Mouse (Mus musculus): ENCODE results near the gene Gm13283.
"Not testable (repeated sequence)": the region's sequence is repeated elsewhere in the genome, so short reads cannot be mapped to it uniquely, and the experiment has no call there.

Gm13283 gene

GRCm38 (mm10) chr4:88759610-88760268, at the start of gene Gm13283:
Gene Gm13283, plus strand, starts transcription at chr4:88760119.
- peak; percentile 22 to 25 for DNase-seq (ENCODE audit: low spot score in 2 of 2)

- no peak for DNase-seq (ENCODE audit: low spot score in 2 of 2)
These were observed 45.6 kb upstream of the Gm13283 start for GRCm38 (mm10) chr4:88714281-88714680.

- no peak for DNase-seq (ENCODE audit: low spot score in 2 of 2)
These were observed 44.9 kb upstream of the Gm13283 start for GRCm38 (mm10) chr4:88715059-88715458.

- DNase-seq (ENCODE audit: low spot score in 2 of 2) = no peak
These were observed 41.2 kb upstream of the Gm13283 start for GRCm38 (mm10) chr4:88718715-88719114.

- peak; percentile 85 to 86 for DNase-seq (ENCODE audit: low spot score in 2 of 2)
These were observed 37.9 kb upstream of the Gm13283 start, which contains the start of the genes Gm26566 and Klhl9 for GRCm38 (mm10) chr4:88721791-88722721. Gene Gm26566, plus strand, starts transcription at chr4:88721805. Gene Klhl9, minus strand, starts transcription at chr4:88722465.

- DNase-seq (ENCODE audit: low spot score in 2 of 2) = no peak
These were observed 36.3 kb upstream of the Gm13283 start for GRCm38 (mm10) chr4:88723497-88724090.

- DNase-seq (ENCODE audit: low spot score in 2 of 2) = no peak
These were observed 33.2 kb upstream of the Gm13283 start for GRCm38 (mm10) chr4:88726727-88727126.

GRCm38 (mm10) chr4:88727324-88727723, 32.6 kb upstream of the Gm13283 start:
- peak in 1 of 2 experiments; percentile 36 for DNase-seq (ENCODE audit: low spot score in 2 of 2)

- DNase-seq (ENCODE audit: low spot score in 2 of 2) = peak; percentile 60 to 68
These were observed 21.4 kb upstream of the Gm13283 start for GRCm38 (mm10) chr4:88738480-88738879.

GRCm38 (mm10) chr4:88739036-88739435, 20.9 kb upstream of the Gm13283 start:
- no peak for DNase-seq (ENCODE audit: low spot score in 2 of 2)

- DNase-seq (ENCODE audit: low spot score in 2 of 2) = no peak
These were observed 18.5 kb upstream of the Gm13283 start for GRCm38 (mm10) chr4:88741426-88741825.

GRCm38 (mm10) chr4:88742771-88743371, 17.0 kb upstream of the Gm13283 start:
- DNase-seq (ENCODE audit: low spot score in 2 of 2) = no peak

- DNase-seq (ENCODE audit: low spot score in 2 of 2) = no peak
These were observed 15.7 kb upstream of the Gm13283 start for GRCm38 (mm10) chr4:88744207-88744606.

- no peak for DNase-seq (ENCODE audit: low spot score in 2 of 2)
These were observed 10.0 kb upstream of the Gm13283 start for GRCm38 (mm10) chr4:88749926-88750325.

GRCm38 (mm10) chr4:88754818-88755340, 5.0 kb upstream of the Gm13283 start, which contains the start of gene Gm13271:
Gene Gm13271, plus strand, starts transcription at chr4:88754868.
- DNase-seq (ENCODE audit: low spot score in 2 of 2) = peak; percentile 54 to 55

GRCm38 (mm10) chr4:88756581-88757513, 3.1 kb upstream of the Gm13283 start:
- peak in 1 of 2 experiments; percentile 20 for DNase-seq (ENCODE audit: low spot score in 2 of 2)

GRCm38 (mm10) chr4:88757628-88758031, 2.3 kb upstream of the Gm13283 start:
- DNase-seq (ENCODE audit: low spot score in 2 of 2) = peak; percentile 90 to 92

- DNase-seq (ENCODE audit: low spot score in 2 of 2) = not testable (repeated sequence)
These were observed 1.2 kb upstream of the Gm13283 start for GRCm38 (mm10) chr4:88758751-88759150.

- peak; percentile 63 to 64 for DNase-seq (ENCODE audit: low spot score in 2 of 2)
These were observed 512 bp downstream of the Gm13283 start for GRCm38 (mm10) chr4:88760431-88760830.

- DNase-seq (ENCODE audit: low spot score in 2 of 2) = peak; percentile 57 to 74
These were observed 1.9 kb downstream of the Gm13283 start for GRCm38 (mm10) chr4:88761776-88762175.
